Mouse (Mus musculus) embryonic facial prominence, embryonic 11.5 days (tissue): ENCODE measurements around the gene Cdkn2a. TPM values are rescaled to one million over a fixed set of nuclear protein-coding genes. Genes with fewer than 3 reads are reported as not detected.

Experiments used
- polyA plus RNA-seq: library from polyadenylated mRNA; unstranded; fragments of >200 nt; fragmentation: Nextera tagmentation; extraction: Ambion mirVana; gene quantifications from 2 replicates; pipeline ENCODE4 v1.2.1, GENCODE M21; 2014

The Cdkn2a gene
- polyA plus RNA-seq, 1 experiment from 2014 or later = not detected

Other genes starting within 250 kb of the Cdkn2a start
- 134 and 143 TPM in 2 replicates for gene Mtap, start 157.5 kb downstream of the Cdkn2a start, polyA plus RNA-seq
- 1.4 and 2.2 TPM in 2 replicates for gene Cdkn2b, start 16.4 kb upstream of the Cdkn2a start, polyA plus RNA-seq